Mouse (Mus musculus) bone marrow, adult 2 months (tissue): ENCODE data around the gene Wwc2. TPM values are rescaled to one million over a fixed set of nuclear protein-coding genes. Genes with fewer than 3 reads are reported as not detected.

Experiments
- H3K27ac ChIP-seq: fragments of 200-500 bp; 2 replicates; pipeline ENCODE4 v1.5.1; 2012; ENCODE audit warnings: low read depth, mild to moderate bottlenecking, control low read depth, inconsistent platforms, low read length; ENCODE audit not compliant: control insufficient read depth, poor library complexity, insufficient read depth
- H3K4me1 ChIP-seq: fragments of 200-500 bp; 2 replicates; pipeline ENCODE4 v1.6.1; 2011; ENCODE audit warnings: low read length; ENCODE audit not compliant: control insufficient read depth, insufficient read depth
- H3K4me3 ChIP-seq: fragments of 200-500 bp; replicated peaks from 2 replicates; pipeline ENCODE3; 2011; ENCODE audit warnings: mild to moderate bottlenecking, low read depth, low read length, control low read depth; ENCODE audit not compliant: control insufficient read depth
- CTCF ChIP-seq: fragments of 200-500 bp; IDR thresholded peaks from 2 replicates; pipeline ENCODE4 v1.5.1; 2011; ENCODE audit warnings: low read length, control low read depth; ENCODE audit not compliant: control insufficient read depth, insufficient read depth
- POLR2A ChIP-seq: fragments of 200-500 bp; IDR thresholded peaks from 2 replicates; pipeline ENCODE4 v1.6.1; 2011; ENCODE audit warnings: low read depth, mild to moderate bottlenecking, control low read depth, low read length, borderline replicate concordance; ENCODE audit not compliant: control insufficient read depth
- WGBS: fragments of 180-500 bp; shearing (Covaris S2); methylation state at CpG from one replicate; pipeline ENCODE4 v1.1.7; 2018; 5-methylcytosine and 5-hydroxymethylcytosine counted together
- polyA plus RNA-seq: library from polyadenylated mRNA; stranded (reverse); fragments of >200 nt; gene quantifications from 2 replicates; pipeline ENCODE4 v1.2.4, GENCODE M21; 2011; ENCODE audit warnings: low replicate concordance; ENCODE audit not compliant: missing spikeins, insufficient read depth, insufficient read length

Wwc2 gene
- polyA plus RNA-seq, 1 experiment = 2.3 TPM

GRCm38 (mm10) chr8:47874497-47875178 is 116.1 kb downstream of the Wwc2 start:
- no peak overlapping the region for H3K27ac ChIP-seq
- 78% methylated on average over 13 of the region's 13 CpGs for WGBS
- no peaks in the 10 kb centered on the region for H3K4me1 ChIP-seq
- TF ChIP-seq CTCF (no peak), POLR2A (no peak)
- H3K4me3 ChIP-seq = no peak overlapping the region

GRCm38 (mm10) chr8:47872361-47873107 is 118.2 kb downstream of the Wwc2 start:
- Histone ChIP-seq H3K27ac (no peak overlapping the region), H3K4me1 (no peaks in the 10 kb centered on the region), H3K4me3 (no peak overlapping the region)
- TF ChIP-seq POLR2A (no peak), CTCF (peak; percentile 90)
- 49% methylated on average over 13 of the region's 13 CpGs for WGBS

- Histone ChIP-seq H3K4me1 (no peaks in the 10 kb centered on the region), H3K4me3 (no peak overlapping the region), H3K27ac (no peak overlapping the region)
- WGBS = 30% methylated on average over 8 of the region's 8 CpGs
- TF ChIP-seq POLR2A (0 out of 2 replicates have a peak, but pooled peaks have one; percentile 24), CTCF (peak; percentile 97)
These were observed 123.7 kb downstream of the Wwc2 start for GRCm38 (mm10) chr8:47867067-47867466.

GRCm38 (mm10) chr8:47866568-47866967 is 124.2 kb downstream of the Wwc2 start:
- no peak overlapping the region for H3K4me3 ChIP-seq
- no peak overlapping the region for H3K27ac ChIP-seq
- WGBS = 82% methylated on average over 8 of the region's 8 CpGs
- no peaks in the 10 kb centered on the region for H3K4me1 ChIP-seq
- no peak for TF ChIP-seq POLR2A
- TF ChIP-seq CTCF = no peak

- TF ChIP-seq POLR2A (no peak), CTCF (no peak)
- WGBS = 90% methylated on average over 12 of the region's 12 CpGs
- no peak overlapping the region for H3K4me3 ChIP-seq
- H3K27ac ChIP-seq = no peak overlapping the region
- H3K4me1 ChIP-seq = no peaks in the 10 kb centered on the region
These were observed 131.5 kb downstream of the Wwc2 start for GRCm38 (mm10) chr8:47859259-47859658.

GRCm38 (mm10) chr8:47853356-47853755 is 137.4 kb downstream of the Wwc2 start:
- H3K4me3 ChIP-seq = no peak overlapping the region
- no peak overlapping the region for H3K27ac ChIP-seq
- no peaks in the 10 kb centered on the region; the same call in 1 of the 2 replicates for H3K4me1 ChIP-seq
- WGBS = 67% methylated on average over 5 of the region's 5 CpGs
- TF ChIP-seq CTCF (no peak), POLR2A (no peak)

GRCm38 (mm10) chr8:47852737-47853136 is 138.0 kb downstream of the Wwc2 start:
- Histone ChIP-seq H3K27ac (no peak overlapping the region), H3K4me1 (no peaks in the 10 kb centered on the region; the same call in 1 of the 2 replicates), H3K4me3 (no peak overlapping the region)
- 61% methylated on average over 5 of the region's 5 CpGs for WGBS
- TF ChIP-seq CTCF = no peak

- TF ChIP-seq POLR2A (no peak), CTCF (no peak)
- H3K4me3 ChIP-seq = peak overlapping the region; percentile 68
- WGBS = 2% methylated on average over 12 of the region's 12 CpGs
- H3K4me1 ChIP-seq = no peaks in the 10 kb centered on the region; the same call in 1 of the 2 replicates
- H3K27ac ChIP-seq = no peak overlapping the region
These were observed 138.8 kb downstream of the Wwc2 start for GRCm38 (mm10) chr8:47851824-47852502.
